Mouse (Mus musculus) hindbrain, embryonic 12.5 days (tissue): ENCODE results near the gene Slc5a11. TPM values are rescaled to one million over a fixed set of nuclear protein-coding genes. Genes with fewer than 3 reads are reported as not detected.

Experiments used
- ATAC-seq: fragments of 200-750 bp; cut with Nextera tagmentation; 2 replicates; pipeline ENCODE4 v1.8.0; 2017; ENCODE audit warnings: moderate TSS enrichment; ENCODE audit not compliant: low FRiP score
- H3K27ac ChIP-seq: fragments of 300-500 bp; sonication (generic); 2 replicates; pipeline ENCODE4 v1.5.1; 2016; ENCODE audit warnings: mild to moderate bottlenecking
- H3K27me3 ChIP-seq: fragments of 300-500 bp; sonication (generic); 2 replicates; pipeline ENCODE4 v1.6.1; 2016; ENCODE audit warnings: mild to moderate bottlenecking
- H3K36me3 ChIP-seq: fragments of 300-500 bp; sonication (generic); 2 replicates; pipeline ENCODE4 v1.6.1; 2016; ENCODE audit warnings: mild to moderate bottlenecking
- H3K4me1 ChIP-seq: fragments of 300-500 bp; sonication (generic); 2 replicates; pipeline ENCODE4 v1.6.1; 2016
- H3K4me2 ChIP-seq: fragments of 300-500 bp; sonication (generic); replicated peaks from 2 replicates; pipeline ENCODE4 v1.6.1; 2016; ENCODE audit warnings: mild to moderate bottlenecking
- H3K4me3 ChIP-seq: fragments of 300-500 bp; sonication (generic); 2 replicates; pipeline ENCODE4 v1.5.1; 2016; ENCODE audit warnings: mild to moderate bottlenecking
- H3K9ac ChIP-seq: fragments of 300-500 bp; sonication (generic); 2 replicates; pipeline ENCODE4 v1.6.1; 2016; ENCODE audit warnings: mild to moderate bottlenecking, moderate library complexity
- H3K9me3 ChIP-seq: fragments of 300-500 bp; sonication (generic); replicated peaks from 2 replicates; pipeline ENCODE4 v1.6.1; 2016; ENCODE audit warnings: mild to moderate bottlenecking
- WGBS: fragments of 180-500 bp; shearing (Covaris S2); methylation state at CpG from one replicate; pipeline ENCODE4 v1.1.7; 2016; 5-methylcytosine and 5-hydroxymethylcytosine counted together
- polyA plus RNA-seq: library from polyadenylated mRNA; unstranded; fragments of >200 nt; fragmentation: Nextera tagmentation; extraction: Ambion mirVana; gene quantifications from 2 replicates; pipeline ENCODE4 v1.2.1, GENCODE M21; 2016

The Slc5a11 gene
- polyA plus RNA-seq, 1 experiment from 2014 or later, result not detected

DNA sequence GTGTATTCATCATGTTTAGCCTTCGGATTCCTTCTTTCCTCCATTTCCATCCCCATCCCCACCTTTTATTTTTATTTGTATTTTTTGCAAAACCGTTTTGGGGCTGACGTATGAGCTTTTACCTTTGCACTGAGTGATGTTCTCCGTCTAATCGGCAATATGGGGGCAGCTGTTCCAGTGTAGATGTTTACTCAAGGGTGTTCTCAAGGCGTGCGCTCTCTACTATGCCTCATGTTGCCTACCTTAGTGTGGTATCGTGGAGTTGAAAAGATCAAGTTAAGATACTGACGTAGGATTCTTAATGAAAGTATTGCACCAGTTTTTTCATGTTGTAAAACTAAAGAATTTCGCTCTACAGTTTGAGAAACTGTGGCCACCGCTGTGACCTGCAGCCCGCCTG is 21.4 kb upstream of the Slc5a11 start:
- Histone ChIP-seq H3K4me2 (no peak overlapping the region), H3K4me1 (no peaks in the 10 kb centered on the region), H3K36me3 (peaks cover 63% of the 10 kb centered on the region), H3K4me3 (no peak overlapping the region), H3K27me3 (no peaks in the 10 kb centered on the region), H3K9ac (no peak overlapping the region), H3K27ac (no peak overlapping the region), H3K9me3 (no peaks in the 10 kb centered on the region)
- ATAC-seq, result no peak
- 95% methylated on average over 12 of the region's 12 CpGs for WGBS

DNA sequence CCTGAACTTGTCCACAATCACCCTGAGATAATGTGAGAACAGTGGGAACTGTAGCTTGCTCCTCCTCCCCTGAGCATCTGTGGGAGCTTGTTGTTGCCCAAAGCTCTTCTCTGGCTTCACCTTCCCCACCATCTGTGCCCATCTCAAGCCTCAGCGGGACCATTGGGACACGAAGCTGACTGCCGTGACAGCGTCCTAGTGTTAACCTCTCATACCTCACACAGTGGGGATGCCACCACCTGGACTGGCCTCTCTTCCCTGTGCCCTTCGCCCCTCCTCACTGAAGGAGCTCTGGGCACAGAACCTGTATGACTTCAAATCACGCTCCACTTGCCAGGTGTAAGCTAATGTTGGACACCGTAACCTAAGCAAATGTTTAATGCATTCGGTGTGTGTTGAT is 19.9 kb upstream of the Slc5a11 start:
- 92% methylated on average over 8 of the region's 8 CpGs for WGBS
- H3K36me3 ChIP-seq, result peaks cover 48% of the 10 kb centered on the region
- H3K9ac ChIP-seq, result no peak overlapping the region
- H3K27me3 ChIP-seq, result no peaks in the 10 kb centered on the region
- no peaks in the 10 kb centered on the region for H3K4me1 ChIP-seq
- H3K27ac ChIP-seq, result no peak overlapping the region
- H3K4me3 ChIP-seq, result no peak overlapping the region
- no peak overlapping the region for H3K4me2 ChIP-seq
- ATAC-seq, result no peak
- no peaks in the 10 kb centered on the region for H3K9me3 ChIP-seq

DNA sequence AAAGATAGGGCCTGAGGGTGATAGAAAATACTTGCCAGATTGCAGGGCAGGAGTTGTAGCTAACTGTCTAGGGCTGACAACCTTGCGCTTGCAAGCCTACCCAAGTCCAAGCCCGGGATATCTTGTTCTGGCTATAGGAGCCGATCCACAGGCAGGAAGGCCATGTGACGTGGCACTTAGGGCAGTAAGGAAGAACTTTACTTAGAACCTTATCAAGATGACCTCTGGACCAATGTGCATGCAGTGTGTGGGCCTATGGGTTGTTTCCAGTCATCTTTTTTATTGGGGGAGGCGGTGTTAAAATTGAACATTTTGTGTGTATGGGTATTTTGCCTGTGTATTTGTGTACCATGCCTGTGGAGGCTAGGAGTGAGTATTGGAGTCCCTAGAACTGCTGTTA is 18.1 kb upstream of the Slc5a11 start:
- ATAC-seq, result no peak
- Histone ChIP-seq H3K9ac (no peak overlapping the region), H3K4me1 (no peaks in the 10 kb centered on the region), H3K27ac (no peak overlapping the region), H3K4me2 (no peak overlapping the region), H3K9me3 (no peaks in the 10 kb centered on the region), H3K27me3 (no peaks in the 10 kb centered on the region), H3K36me3 (peaks cover 31% of the 10 kb centered on the region), H3K4me3 (no peak overlapping the region)
- 95% methylated on average over 5 of the region's 5 CpGs for WGBS

DNA sequence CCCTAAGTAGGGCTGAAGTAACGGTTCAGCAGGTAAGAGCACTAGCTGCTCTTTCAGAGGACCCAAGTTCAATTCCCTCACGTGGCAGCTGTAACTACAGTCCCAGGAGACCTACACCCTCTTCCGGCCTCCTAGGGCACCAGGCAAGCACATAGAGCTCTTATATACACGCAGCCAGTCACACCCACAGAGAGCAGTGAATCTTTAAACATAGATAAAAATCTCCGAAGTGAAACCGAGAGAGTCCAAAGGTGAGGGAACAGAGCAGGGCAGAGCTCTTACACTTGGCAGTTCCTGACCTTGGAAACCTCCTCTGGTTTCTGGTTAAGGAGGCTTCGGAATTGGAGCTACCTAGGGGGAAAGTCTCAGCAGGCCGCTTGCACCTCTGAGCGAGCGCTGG is 15.9 kb upstream of the Slc5a11 start:
- H3K36me3 ChIP-seq, result peaks cover 11% of the 10 kb centered on the region
- 71% methylated on average over 10 of the region's 10 CpGs for WGBS
- no peak overlapping the region for H3K27ac ChIP-seq
- no peak overlapping the region for H3K4me3 ChIP-seq
- no peaks in the 10 kb centered on the region for H3K4me1 ChIP-seq
- no peaks in the 10 kb centered on the region for H3K27me3 ChIP-seq
- H3K9me3 ChIP-seq, result no peaks in the 10 kb centered on the region
- H3K4me2 ChIP-seq, result no peak overlapping the region
- H3K9ac ChIP-seq, result no peak overlapping the region
- ATAC-seq, result no peak

- Histone ChIP-seq H3K4me1 (no peaks in the 10 kb centered on the region), H3K4me3 (no peak overlapping the region), H3K36me3 (peaks cover 11% of the 10 kb centered on the region), H3K27me3 (no peaks in the 10 kb centered on the region), H3K4me2 (no peak overlapping the region), H3K9ac (no peak overlapping the region), H3K9me3 (no peaks in the 10 kb centered on the region), H3K27ac (no peak overlapping the region)
- WGBS, result 84% methylated on average over 3 of the region's 3 CpGs
- ATAC-seq, result no peak
Measured at GRCm38 (mm10) chr7:123199151-123199550, 15.4 kb upstream of the Slc5a11 start.

GRCm38 (mm10) chr7:123199656-123200206 is 14.8 kb upstream of the Slc5a11 start:
- Histone ChIP-seq H3K4me1 (no peaks in the 10 kb centered on the region), H3K4me2 (no peak overlapping the region), H3K36me3 (peaks cover 7% of the 10 kb centered on the region), H3K27me3 (no peaks in the 10 kb centered on the region), H3K9ac (no peak overlapping the region), H3K4me3 (no peak overlapping the region), H3K27ac (no peak overlapping the region), H3K9me3 (no peaks in the 10 kb centered on the region)
- ATAC-seq, result no peak
- WGBS, result 96% methylated on average over 15 of the region's 15 CpGs

- no peak overlapping the region for H3K9ac ChIP-seq
- H3K4me3 ChIP-seq, result no peak overlapping the region
- no peaks in the 10 kb centered on the region for H3K9me3 ChIP-seq
- H3K36me3 ChIP-seq, result no peaks in the 10 kb centered on the region
- H3K4me1 ChIP-seq, result no peaks in the 10 kb centered on the region
- WGBS, result 82% methylated on average over 9 of the region's 9 CpGs
- H3K27me3 ChIP-seq, result no peaks in the 10 kb centered on the region
- H3K4me2 ChIP-seq, result no peak overlapping the region
- ATAC-seq, result no peak
- no peak overlapping the region for H3K27ac ChIP-seq
Measured at GRCm38 (mm10) chr7:123200722-123201121, 13.9 kb upstream of the Slc5a11 start.

GRCm38 (mm10) chr7:123205261-123205660 is 9.3 kb upstream of the Slc5a11 start:
- Histone ChIP-seq H3K27ac (no peak overlapping the region), H3K27me3 (no peaks in the 10 kb centered on the region), H3K9me3 (no peaks in the 10 kb centered on the region), H3K4me2 (no peak overlapping the region), H3K36me3 (no peaks in the 10 kb centered on the region), H3K4me1 (no peaks in the 10 kb centered on the region), H3K4me3 (no peak overlapping the region), H3K9ac (no peak overlapping the region)
- 40% methylated on average over 14 of the region's 14 CpGs for WGBS
- no peak for ATAC-seq

DNA sequence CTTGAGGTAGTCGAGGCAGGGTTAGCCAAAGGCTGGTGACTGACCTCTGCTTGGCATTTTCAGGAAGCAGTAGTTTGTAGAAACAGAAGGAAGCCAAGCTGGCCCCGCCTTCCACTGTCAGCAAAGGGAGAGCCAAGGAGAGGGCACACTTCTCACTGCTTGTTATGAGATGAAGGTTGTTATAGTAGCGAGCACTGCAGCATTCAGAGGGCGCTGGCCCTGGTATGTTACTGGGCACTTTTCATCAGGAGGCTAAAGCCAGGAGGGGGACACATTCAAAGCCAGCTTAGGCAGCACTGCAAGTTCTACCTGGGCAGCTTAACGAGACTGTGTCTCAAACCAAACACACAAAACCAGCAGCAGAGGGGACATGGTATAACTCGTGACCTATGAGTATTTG is 7.0 kb upstream of the Slc5a11 start:
- 79% methylated on average over 6 of the region's 6 CpGs for WGBS
- H3K9ac ChIP-seq, result no peak overlapping the region
- no peaks in the 10 kb centered on the region for H3K36me3 ChIP-seq
- H3K4me1 ChIP-seq, result no peaks in the 10 kb centered on the region
- H3K9me3 ChIP-seq, result no peaks in the 10 kb centered on the region
- H3K4me3 ChIP-seq, result no peak overlapping the region
- H3K4me2 ChIP-seq, result no peak overlapping the region
- ATAC-seq, result no peak
- no peak overlapping the region for H3K27ac ChIP-seq
- no peaks in the 10 kb centered on the region for H3K27me3 ChIP-seq

- H3K27ac ChIP-seq, result no peak overlapping the region
- no peak overlapping the region for H3K9ac ChIP-seq
- ATAC-seq, result no peak
- H3K9me3 ChIP-seq, result no peaks in the 10 kb centered on the region
- 73% methylated on average over 9 of the region's 9 CpGs for WGBS
- H3K4me2 ChIP-seq, result no peak overlapping the region
- H3K27me3 ChIP-seq, result no peaks in the 10 kb centered on the region
- H3K4me1 ChIP-seq, result peaks cover 6% of the 10 kb centered on the region
- no peaks in the 10 kb centered on the region for H3K36me3 ChIP-seq
- no peak overlapping the region for H3K4me3 ChIP-seq
Measured at GRCm38 (mm10) chr7:123209864-123210263, 4.7 kb upstream of the Slc5a11 start.

DNA sequence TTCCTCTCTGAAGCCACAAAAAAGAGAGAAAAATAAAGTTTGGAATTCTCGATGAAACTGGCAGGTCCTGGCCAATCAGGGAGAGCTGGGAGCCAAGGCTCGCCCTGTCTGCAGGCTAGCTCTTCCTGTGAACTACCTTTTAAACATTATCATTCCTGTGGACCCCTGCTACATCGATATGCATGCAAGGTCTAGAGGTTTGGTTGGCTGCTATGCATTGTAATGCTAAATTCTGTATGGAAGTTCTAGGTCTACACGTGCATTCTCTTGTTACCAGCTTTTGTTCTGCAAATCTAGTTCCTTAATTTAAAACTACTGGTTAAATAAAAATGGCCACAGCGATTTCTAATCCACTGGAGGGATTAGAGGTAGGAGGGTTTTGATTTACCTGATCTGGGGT is 3.1 kb upstream of the Slc5a11 start:
- Histone ChIP-seq H3K9me3 (no peaks in the 10 kb centered on the region), H3K4me2 (no peak overlapping the region), H3K4me1 (peaks cover 6% of the 10 kb centered on the region), H3K4me3 (no peak overlapping the region), H3K9ac (no peak overlapping the region), H3K36me3 (no peaks in the 10 kb centered on the region), H3K27ac (no peak overlapping the region), H3K27me3 (no peaks in the 10 kb centered on the region)
- no peak for ATAC-seq
- WGBS, result 53% methylated on average over 5 of the region's 5 CpGs

- Histone ChIP-seq H3K27ac (no peak overlapping the region), H3K9me3 (no peaks in the 10 kb centered on the region), H3K4me2 (no peak overlapping the region), H3K36me3 (no peaks in the 10 kb centered on the region), H3K27me3 (no peaks in the 10 kb centered on the region), H3K9ac (no peak overlapping the region), H3K4me1 (peaks cover 6% of the 10 kb centered on the region), H3K4me3 (no peak overlapping the region)
- 75% methylated on average over 5 of the region's 5 CpGs for WGBS
- ATAC-seq, result no peak
Measured at GRCm38 (mm10) chr7:123212316-123212715, 2.3 kb upstream of the Slc5a11 start.

- Histone ChIP-seq H3K4me2 (no peak overlapping the region), H3K9ac (no peak overlapping the region), H3K27me3 (no peaks in the 10 kb centered on the region), H3K36me3 (no peaks in the 10 kb centered on the region), H3K27ac (no peak overlapping the region), H3K9me3 (no peaks in the 10 kb centered on the region), H3K4me1 (peaks cover 6% of the 10 kb centered on the region), H3K4me3 (no peak overlapping the region)
- WGBS, result 64% methylated on average over 2 of the region's 2 CpGs
- no peak for ATAC-seq
Measured at GRCm38 (mm10) chr7:123215138-123215537, 558 bp downstream of the Slc5a11 start.
